Mouse (Mus musculus): Measurements from ENCODE around the gene Cd248. TPM values are rescaled to one million over a fixed set of nuclear protein-coding genes. Genes with fewer than 3 reads are reported as not detected.
A peak's percentile ranks its signal among the peaks of the same experiment; 100 is the strongest.

Cd248 gene
- polyA plus RNA-seq, 1 experiment: 1.9 TPM

- no peaks in the 10 kb centered on the region; the same call in 1 of the 2 replicates for H3K4me1 ChIP-seq (ENCODE audit: control insufficient read depth, insufficient read depth, low read length)
- WGBS: 7% methylated on average over 32 of the region's 32 CpGs
- peak overlapping the region; percentile 91 for H3K4me3 ChIP-seq (replicated peaks; ENCODE audit: control insufficient read depth, low read depth, low read length)
- no peak overlapping the region for H3K27ac ChIP-seq (ENCODE audit: control insufficient read depth, insufficient read depth, low read depth, low read length, poor library complexity)
- TF ChIP-seq POLR2A (IDR thresholded peaks at IDR 0.05; ENCODE audit: borderline replicate concordance, control insufficient read depth, low read depth, low read length) (no peak), CTCF (IDR thresholded peaks at IDR 0.05; ENCODE audit: control insufficient read depth, insufficient read depth, low read length) (no peak)
Observed at GRCm38 (mm10) chr19:5037678-5038571, 30.0 kb upstream of the Cd248 start.

DNA sequence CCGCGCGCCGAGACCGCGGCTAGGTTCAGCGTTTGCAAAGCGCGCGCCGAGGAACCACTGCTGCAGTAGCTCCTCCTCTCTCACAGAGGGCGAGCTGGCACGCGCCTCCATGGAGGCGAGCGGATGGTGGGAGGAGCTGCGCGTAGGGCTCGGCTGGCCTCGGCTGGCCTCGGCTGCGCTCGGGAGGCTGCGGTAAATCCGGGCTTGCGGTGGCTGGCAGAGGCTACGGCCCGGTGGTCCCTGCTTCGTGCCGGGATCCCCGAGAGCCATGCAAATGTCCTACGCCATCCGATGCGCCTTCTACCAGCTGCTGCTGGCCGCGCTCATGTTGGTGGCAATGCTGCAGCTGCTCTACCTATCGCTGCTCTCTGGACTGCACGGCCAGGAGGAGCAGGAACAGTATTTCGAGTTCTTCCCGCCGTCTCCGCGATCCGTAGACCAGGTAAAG lies 29.1 kb upstream of the Cd248 start, which contains the start of the genes B4gat1 and AC124502.3:
Gene B4gat1 (plus strand): TSS at position 118 of the 448 bp plus-strand sequence.
Gene AC124502.3 (plus strand): TSS at position 183 of the 448 bp plus-strand sequence.
- Histone ChIP-seq H3K4me1 (ENCODE audit: control insufficient read depth, insufficient read depth, low read length) (no peaks in the 10 kb centered on the region; the same call in 1 of the 2 replicates), H3K27ac (ENCODE audit: control insufficient read depth, insufficient read depth, low read depth, low read length, poor library complexity) (no peak within 1 kb of the TSS; the same call in 1 of the 2 replicates), H3K4me3 (replicated peaks; ENCODE audit: control insufficient read depth, low read depth, low read length) (peak within 1 kb of the TSS; percentile 91)
- WGBS: under 1% methylated on average over 44 of the region's 44 CpGs
- peak; percentile 34; the same call in 1 of the 2 replicates for TF ChIP-seq CTCF (IDR thresholded peaks at IDR 0.05; ENCODE audit: control insufficient read depth, insufficient read depth, low read length)
- TF ChIP-seq POLR2A (IDR thresholded peaks at IDR 0.05; ENCODE audit: borderline replicate concordance, control insufficient read depth, low read depth, low read length): peak; percentile 45; the same call in 1 of the 2 replicates

DNA sequence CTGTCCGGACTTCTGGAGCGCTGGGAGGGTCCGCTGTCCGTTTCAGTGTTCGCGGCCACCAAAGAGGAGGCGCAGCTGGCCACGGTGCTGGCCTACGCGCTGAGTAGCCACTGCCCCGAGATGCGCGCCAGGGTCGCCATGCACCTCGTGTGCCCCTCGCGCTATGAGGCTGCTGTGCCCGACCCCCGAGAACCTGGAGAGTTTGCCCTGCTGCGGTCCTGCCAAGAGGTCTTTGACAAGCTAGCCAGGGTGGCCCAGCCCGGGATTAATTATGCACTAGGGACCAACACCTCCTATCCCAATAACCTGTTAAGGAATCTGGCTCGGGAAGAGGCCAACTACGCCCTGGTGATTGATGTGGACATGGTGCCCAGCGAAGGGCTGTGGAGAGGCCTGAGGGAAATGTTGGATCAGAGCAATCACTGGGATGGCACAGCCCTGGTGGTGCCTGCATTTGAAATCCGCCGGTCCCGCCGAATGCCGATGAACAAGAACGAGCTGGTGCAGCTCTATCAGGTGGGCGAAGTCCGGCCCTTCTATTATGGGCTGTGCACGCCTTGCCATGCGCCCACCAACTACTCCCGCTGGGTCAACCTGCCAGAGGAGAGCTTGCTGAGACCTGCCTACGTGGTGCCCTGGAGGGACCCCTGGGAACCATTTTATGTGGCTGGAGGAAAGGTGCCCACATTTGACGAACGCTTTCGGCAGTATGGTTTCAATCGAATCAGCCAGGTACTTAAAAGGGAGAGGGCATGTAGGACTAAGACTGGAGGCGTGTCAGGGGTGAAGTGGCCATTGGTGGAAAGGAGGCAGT lies 28.4 kb upstream of the Cd248 start:
- H3K4me3 ChIP-seq (replicated peaks; ENCODE audit: control insufficient read depth, low read depth, low read length): peak overlapping the region; percentile 91
- H3K4me1 ChIP-seq (ENCODE audit: control insufficient read depth, insufficient read depth, low read length): no peaks in the 10 kb centered on the region; the same call in 1 of the 2 replicates
- no peak overlapping the region for H3K27ac ChIP-seq (ENCODE audit: control insufficient read depth, insufficient read depth, low read depth, low read length, poor library complexity)
- TF ChIP-seq POLR2A (IDR thresholded peaks at IDR 0.05; ENCODE audit: borderline replicate concordance, control insufficient read depth, low read depth, low read length) (no peak), CTCF (IDR thresholded peaks at IDR 0.05; ENCODE audit: control insufficient read depth, insufficient read depth, low read length) (no peak)
- WGBS: 26% methylated on average over 41 of the region's 41 CpGs

- 3% methylated on average over 40 of the region's 40 CpGs for WGBS
- H3K27ac ChIP-seq (ENCODE audit: control insufficient read depth, insufficient read depth, low read depth, low read length, poor library complexity): peak within 1 kb of the TSS; percentile 57; the same call in 1 of the 2 replicates
- peak within 1 kb of the TSS; percentile 95 for H3K4me3 ChIP-seq (replicated peaks; ENCODE audit: control insufficient read depth, low read depth, low read length)
- TF ChIP-seq CTCF (IDR thresholded peaks at IDR 0.05; ENCODE audit: control insufficient read depth, insufficient read depth, low read length) (no peak), POLR2A (IDR thresholded peaks at IDR 0.05; ENCODE audit: borderline replicate concordance, control insufficient read depth, low read depth, low read length) (peak; percentile 74; the same call in 1 of the 2 replicates)
- no peaks in the 10 kb centered on the region; the same call in 1 of the 2 replicates for H3K4me1 ChIP-seq (ENCODE audit: control insufficient read depth, insufficient read depth, low read length)
Observed at GRCm38 (mm10) chr19:5040862-5041523, 26.9 kb upstream of the Cd248 start, which contains the start of gene Brms1. TSS of gene Brms1 (plus strand) at chr19:5041354.

- peak overlapping the region; percentile 57; the same call in 1 of the 2 replicates for H3K27ac ChIP-seq (ENCODE audit: control insufficient read depth, insufficient read depth, low read depth, low read length, poor library complexity)
- no peaks in the 10 kb centered on the region; the same call in 1 of the 2 replicates for H3K4me1 ChIP-seq (ENCODE audit: control insufficient read depth, insufficient read depth, low read length)
- WGBS: 2% methylated on average over 16 of the region's 16 CpGs
- H3K4me3 ChIP-seq (replicated peaks; ENCODE audit: control insufficient read depth, low read depth, low read length): peak overlapping the region; percentile 95
- TF ChIP-seq POLR2A (IDR thresholded peaks at IDR 0.05; ENCODE audit: borderline replicate concordance, control insufficient read depth, low read depth, low read length): no peak
Observed at GRCm38 (mm10) chr19:5041588-5041987, 26.3 kb upstream of the Cd248 start.

DNA sequence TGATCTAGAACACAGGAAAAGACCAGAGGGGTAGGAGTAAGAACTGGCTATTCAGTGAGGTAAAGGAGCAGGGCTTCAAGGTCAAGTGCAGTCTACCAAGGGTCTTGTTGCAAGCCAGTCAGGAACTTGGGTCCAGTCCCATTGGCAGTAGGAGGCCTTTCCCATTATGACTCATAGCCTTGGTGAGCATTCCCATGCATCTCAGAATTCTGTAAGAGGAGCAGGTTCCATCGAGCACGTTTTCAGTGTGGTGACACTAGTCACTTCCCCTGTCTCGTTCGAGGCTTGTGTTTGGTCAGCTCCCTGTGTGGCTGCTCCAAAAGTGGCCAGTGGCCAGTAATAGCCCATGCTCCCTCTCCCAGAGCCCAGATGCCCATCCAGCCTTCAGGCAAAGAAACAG lies 22.3 kb upstream of the Cd248 start:
- H3K4me3 ChIP-seq (replicated peaks; ENCODE audit: control insufficient read depth, low read depth, low read length): no peak overlapping the region
- WGBS: 73% methylated on average over 4 of the region's 4 CpGs
- no peak for TF ChIP-seq POLR2A (IDR thresholded peaks at IDR 0.05; ENCODE audit: borderline replicate concordance, control insufficient read depth, low read depth, low read length)
- no peak overlapping the region for H3K27ac ChIP-seq (ENCODE audit: control insufficient read depth, insufficient read depth, low read depth, low read length, poor library complexity)
- no peaks in the 10 kb centered on the region; the same call in 1 of the 2 replicates for H3K4me1 ChIP-seq (ENCODE audit: control insufficient read depth, insufficient read depth, low read length)

- H3K4me1 ChIP-seq (ENCODE audit: control insufficient read depth, insufficient read depth, low read length): no peaks in the 10 kb centered on the region
- WGBS: 86% methylated on average over 14 of the region's 14 CpGs
- no peak overlapping the region for H3K4me3 ChIP-seq (replicated peaks; ENCODE audit: control insufficient read depth, low read depth, low read length)
- TF ChIP-seq CTCF (IDR thresholded peaks at IDR 0.05; ENCODE audit: control insufficient read depth, insufficient read depth, low read length) (peak; percentile 4; the same call in 1 of the 2 replicates), POLR2A (IDR thresholded peaks at IDR 0.05; ENCODE audit: borderline replicate concordance, control insufficient read depth, low read depth, low read length) (no peak)
- no peak overlapping the region for H3K27ac ChIP-seq (ENCODE audit: control insufficient read depth, insufficient read depth, low read depth, low read length, poor library complexity)
Observed at GRCm38 (mm10) chr19:5048138-5049056, 19.5 kb upstream of the Cd248 start.
